Mouse (Mus musculus) lung, postnatal 25 days (tissue): ENCODE measurements around the gene Nlk.
A peak's percentile ranks its signal among the peaks of the same experiment; 100 is the strongest.
"Not testable (repeated sequence)": the region's sequence is repeated elsewhere in the genome, so short reads cannot be mapped to it uniquely, and the experiment has no call there.

Experiments used
- DNase-seq: peaks from one replicate; pipeline ENCODE4 v3.0.0; 2022; ENCODE audit warnings: low spot score

Nlk gene

GRCm38 (mm10) chr11:78681058-78681457 lies 16.1 kb downstream of the Nlk start:
- no peak for DNase-seq

- DNase-seq: no peak
These were observed 18.4 kb downstream of the Nlk start for GRCm38 (mm10) chr11:78678761-78679160.

- DNase-seq: no peak
These were observed 28.5 kb downstream of the Nlk start for GRCm38 (mm10) chr11:78668647-78669046.

GRCm38 (mm10) chr11:78664853-78665252 lies 32.3 kb downstream of the Nlk start:
- DNase-seq: no peak

GRCm38 (mm10) chr11:78663916-78664315 lies 33.3 kb downstream of the Nlk start:
- DNase-seq: no peak

GRCm38 (mm10) chr11:78649143-78649542 lies 48.0 kb downstream of the Nlk start:
- no peak for DNase-seq

- not testable (repeated sequence) for DNase-seq
These were observed 48.8 kb downstream of the Nlk start for GRCm38 (mm10) chr11:78648405-78648804.

- no peak for DNase-seq
These were observed 53.4 kb downstream of the Nlk start for GRCm38 (mm10) chr11:78643746-78644145.

- no peak for DNase-seq
These were observed 55.0 kb downstream of the Nlk start for GRCm38 (mm10) chr11:78642151-78642550.

GRCm38 (mm10) chr11:78641088-78641487 lies 56.1 kb downstream of the Nlk start:
- DNase-seq: no peak

GRCm38 (mm10) chr11:78632782-78633181 lies 64.4 kb downstream of the Nlk start:
- no peak for DNase-seq

GRCm38 (mm10) chr11:78628871-78629270 lies 68.3 kb downstream of the Nlk start:
- no peak for DNase-seq

GRCm38 (mm10) chr11:78624377-78624776 lies 72.8 kb downstream of the Nlk start:
- peak; percentile 35 for DNase-seq

GRCm38 (mm10) chr11:78621926-78622325 lies 75.2 kb downstream of the Nlk start:
- no peak for DNase-seq

GRCm38 (mm10) chr11:78620179-78620578 lies 77.0 kb downstream of the Nlk start:
- DNase-seq: no peak

GRCm38 (mm10) chr11:78611273-78611672 lies 85.9 kb downstream of the Nlk start:
- DNase-seq: no peak

GRCm38 (mm10) chr11:78609657-78610056 lies 87.5 kb downstream of the Nlk start:
- DNase-seq: no peak

GRCm38 (mm10) chr11:78604826-78605225 lies 92.3 kb downstream of the Nlk start:
- no peak for DNase-seq

- no peak for DNase-seq
These were observed 94.4 kb downstream of the Nlk start for GRCm38 (mm10) chr11:78602781-78603180.

- DNase-seq: no peak
These were observed 96.1 kb downstream of the Nlk start for GRCm38 (mm10) chr11:78600926-78601590.

GRCm38 (mm10) chr11:78600496-78600895 lies 96.7 kb downstream of the Nlk start:
- peak; percentile 22 for DNase-seq

GRCm38 (mm10) chr11:78600051-78600450 lies 97.1 kb downstream of the Nlk start:
- peak; percentile 65 for DNase-seq

- DNase-seq: no peak
These were observed 98.3 kb downstream of the Nlk start for GRCm38 (mm10) chr11:78598763-78599415.

GRCm38 (mm10) chr11:78596750-78597149 lies 100.4 kb downstream of the Nlk start:
- no peak for DNase-seq
